Mouse (Mus musculus) C2C12 (cell line): ENCODE results near the gene Camk1g.

Experiments
- CTCF ChIP-seq: IDR thresholded peaks from one replicate; pipeline ENCODE4 v1.5.1; 2011; ENCODE audit not compliant: control insufficient read depth, insufficient read depth, insufficient read length
- MYOD1 ChIP-seq: IDR thresholded peaks from one replicate; pipeline ENCODE4 v1.6.1; 2011; ENCODE audit warnings: low read depth; ENCODE audit not compliant: control insufficient read depth, insufficient read length
- MYOG ChIP-seq: IDR thresholded peaks from one replicate; pipeline ENCODE4 v1.6.1; 2011; ENCODE audit not compliant: control insufficient read depth, insufficient read length; ENCODE audit errors: extremely low read depth
- USF1 ChIP-seq: IDR thresholded peaks from one replicate; pipeline ENCODE4 v1.6.1; 2011; ENCODE audit warnings: low read depth, mild to moderate bottlenecking, control low read depth, moderate library complexity

GRCm38 (mm10) chr1:193344976-193345375 lies 25.1 kb downstream of the Camk1g start:
- TF ChIP-seq CTCF (no peak), MYOD1 (peak; percentile 97), MYOG (no peak), USF1 (no peak)
